Mouse (Mus musculus): ENCODE data around the gene Etv6. TPM values are rescaled to one million over a fixed set of nuclear protein-coding genes. Genes with fewer than 3 reads are reported as not detected.

Gene Etv6
- polyA plus RNA-seq, 1 experiment from 2014 or later, result 3.8 TPM

DNA sequence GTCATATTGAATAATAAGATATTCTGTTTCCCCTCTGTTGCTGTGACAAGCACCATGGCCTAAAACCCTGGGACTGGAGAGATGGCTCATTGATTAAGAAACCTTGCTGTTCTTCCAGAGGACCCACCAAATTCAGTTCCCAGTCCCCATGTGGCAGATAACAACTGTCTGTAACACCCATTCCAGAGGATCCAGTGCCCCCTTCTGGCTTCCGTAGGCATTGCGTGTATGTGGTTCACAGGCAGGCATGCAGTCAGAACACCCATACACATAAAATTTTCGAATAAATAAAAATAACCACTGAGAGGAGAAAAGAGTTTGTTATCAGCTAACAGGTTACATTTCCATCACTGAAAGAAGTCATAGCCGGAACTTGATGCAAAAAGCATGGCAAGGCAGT lies 205.5 kb downstream of the Etv6 start:
- Histone ChIP-seq H3K4me2 (no peak overlapping the region), H3K9me3 (replicated peaks) (no peaks in the 10 kb centered on the region), H3K27me3 (no peaks in the 10 kb centered on the region), H3K9ac (no peak overlapping the region), H3K4me1 (replicated peaks) (0 out of 2 replicates have a peak, but pooled peaks cover 14% of the 10 kb centered on the region), H3K27ac (replicated peaks) (no peak overlapping the region), H3K4me3 (replicated peaks) (no peak overlapping the region), H3K36me3 (replicated peaks) (0 out of 2 replicates have a peak, but pooled peaks cover 6% of the 10 kb centered on the region)
- no peak for ATAC-seq (ENCODE audit: insufficient read depth)
- 80% methylated on average over 4 of the region's 4 CpGs for WGBS (ENCODE audit: insufficient replicate concordance)

DNA sequence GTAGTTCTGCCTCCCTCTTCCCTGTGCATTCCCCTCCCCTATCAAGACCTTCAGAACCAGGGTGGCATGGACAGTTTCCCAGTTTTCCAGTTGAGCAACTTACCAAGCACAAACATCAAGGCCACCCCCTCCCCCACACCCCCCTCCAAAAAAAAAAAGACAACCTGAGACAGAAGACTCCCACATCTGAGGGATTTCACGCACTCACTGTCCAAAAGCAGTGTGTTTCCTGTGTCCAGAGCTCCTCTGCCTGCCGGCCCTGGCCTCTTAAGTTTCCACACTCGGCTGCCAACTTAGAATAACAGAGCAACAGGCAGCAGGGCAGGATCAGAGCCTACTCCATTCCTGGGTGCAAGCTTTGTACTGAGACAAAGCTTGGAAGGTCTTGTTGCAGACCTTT lies 207.6 kb downstream of the Etv6 start:
- no peaks in the 10 kb centered on the region for H3K27me3 ChIP-seq
- H3K27ac ChIP-seq (replicated peaks), result no peak overlapping the region
- no peaks in the 10 kb centered on the region for H3K9me3 ChIP-seq (replicated peaks)
- 0 out of 2 replicates have a peak, but pooled peaks cover 8% of the 10 kb centered on the region for H3K36me3 ChIP-seq (replicated peaks)
- 0 out of 2 replicates have a peak, but pooled peaks cover 14% of the 10 kb centered on the region for H3K4me1 ChIP-seq (replicated peaks)
- no peak for ATAC-seq (ENCODE audit: insufficient read depth)
- H3K9ac ChIP-seq, result no peak overlapping the region
- 37% methylated on average over 3 of the region's 3 CpGs for WGBS (ENCODE audit: insufficient replicate concordance)
- H3K4me2 ChIP-seq, result no peak overlapping the region
- H3K4me3 ChIP-seq (replicated peaks), result no peak overlapping the region

- Histone ChIP-seq H3K4me1 (replicated peaks) (0 out of 2 replicates have a peak, but pooled peaks cover 14% of the 10 kb centered on the region), H3K4me2 (no peak overlapping the region), H3K9ac (no peak overlapping the region), H3K4me3 (replicated peaks) (no peak overlapping the region), H3K9me3 (replicated peaks) (no peaks in the 10 kb centered on the region), H3K36me3 (replicated peaks) (peaks cover 13% of the 10 kb centered on the region; the same call in 1 of the 2 replicates), H3K27ac (replicated peaks) (no peak overlapping the region), H3K27me3 (no peaks in the 10 kb centered on the region)
- WGBS (ENCODE audit: insufficient replicate concordance), result 51% methylated on average over 4 of the region's 4 CpGs
- no peak for ATAC-seq (ENCODE audit: insufficient read depth)
Measured at GRCm38 (mm10) chr6:134243546-134243945, 208.0 kb downstream of the Etv6 start.

- H3K27me3 ChIP-seq, result no peaks in the 10 kb centered on the region
- ATAC-seq (ENCODE audit: insufficient read depth), result no peak
- H3K4me1 ChIP-seq (replicated peaks), result 0 out of 2 replicates have a peak, but pooled peaks cover 14% of the 10 kb centered on the region
- H3K27ac ChIP-seq (replicated peaks), result no peak overlapping the region
- no peak overlapping the region for H3K4me2 ChIP-seq
- H3K36me3 ChIP-seq (replicated peaks), result peaks cover 16% of the 10 kb centered on the region; the same call in 1 of the 2 replicates
- no peaks in the 10 kb centered on the region for H3K9me3 ChIP-seq (replicated peaks)
- 68% methylated on average over 4 of the region's 4 CpGs for WGBS (ENCODE audit: insufficient replicate concordance)
- no peak overlapping the region for H3K9ac ChIP-seq
- no peak overlapping the region for H3K4me3 ChIP-seq (replicated peaks)
Measured at GRCm38 (mm10) chr6:134244071-134244470, 208.6 kb downstream of the Etv6 start.

GRCm38 (mm10) chr6:134246109-134246508 lies 210.6 kb downstream of the Etv6 start:
- Histone ChIP-seq H3K4me3 (replicated peaks) (no peak overlapping the region), H3K36me3 (replicated peaks) (peaks cover 13% of the 10 kb centered on the region; the same call in 1 of the 2 replicates), H3K9ac (no peak overlapping the region), H3K9me3 (replicated peaks) (no peaks in the 10 kb centered on the region), H3K27ac (replicated peaks) (no peak overlapping the region), H3K4me2 (no peak overlapping the region), H3K4me1 (replicated peaks) (0 out of 2 replicates have a peak, but pooled peaks cover 14% of the 10 kb centered on the region), H3K27me3 (no peaks in the 10 kb centered on the region)
- no peak for ATAC-seq (ENCODE audit: insufficient read depth)
- WGBS (ENCODE audit: insufficient replicate concordance), result 69% methylated on average over 2 of the region's 2 CpGs

- ATAC-seq (ENCODE audit: insufficient read depth), result no peak
Measured at GRCm38 (mm10) chr6:134247324-134247723, 211.8 kb downstream of the Etv6 start.

GRCm38 (mm10) chr6:134248720-134249119 lies 213.2 kb downstream of the Etv6 start:
- Histone ChIP-seq H3K9me3 (replicated peaks) (no peaks in the 10 kb centered on the region), H3K4me2 (no peak overlapping the region), H3K27me3 (no peaks in the 10 kb centered on the region), H3K27ac (replicated peaks) (no peak overlapping the region), H3K4me1 (replicated peaks) (0 out of 2 replicates have a peak, but pooled peaks cover under 1% of the 10 kb centered on the region), H3K36me3 (replicated peaks) (peaks cover 13% of the 10 kb centered on the region; the same call in 1 of the 2 replicates), H3K9ac (no peak overlapping the region), H3K4me3 (replicated peaks) (no peak overlapping the region)
- 86% methylated on average over 19 of the region's 19 CpGs for WGBS (ENCODE audit: insufficient replicate concordance)
- no peak for ATAC-seq (ENCODE audit: insufficient read depth)

More at GRCm38 (mm10) chr6:134247324-134247723, 211.8 kb downstream of the Etv6 start:
- Histone ChIP-seq H3K4me2 (no peak overlapping the region), H3K27ac (replicated peaks) (no peak overlapping the region), H3K4me3 (replicated peaks) (no peak overlapping the region), H3K4me1 (replicated peaks) (0 out of 2 replicates have a peak, but pooled peaks cover 14% of the 10 kb centered on the region), H3K9ac (no peak overlapping the region), H3K27me3 (no peaks in the 10 kb centered on the region), H3K36me3 (replicated peaks) (peaks cover 13% of the 10 kb centered on the region; the same call in 1 of the 2 replicates), H3K9me3 (replicated peaks) (no peaks in the 10 kb centered on the region)
- 54% methylated on average over 9 of the region's 9 CpGs for WGBS (ENCODE audit: insufficient replicate concordance)

DNA sequence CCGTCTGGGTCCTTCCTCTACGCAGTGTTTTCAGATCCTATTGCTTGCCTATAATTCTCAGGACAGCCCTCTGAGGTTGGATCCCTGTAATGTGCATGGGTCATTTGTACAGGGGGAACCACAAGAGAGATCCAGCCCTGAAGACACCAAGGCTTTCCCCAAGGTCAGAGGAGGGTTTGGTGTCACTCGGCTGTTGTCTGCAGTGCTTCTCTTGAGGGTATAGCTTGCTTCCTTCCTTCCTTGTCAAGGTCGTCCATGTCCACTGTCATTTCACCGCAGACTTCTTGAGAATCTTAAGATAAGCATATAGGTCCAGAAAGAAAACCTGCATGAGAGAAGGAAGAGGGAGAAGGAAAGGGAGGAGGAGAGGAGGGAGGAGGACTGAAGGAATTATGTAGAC lies 215.3 kb downstream of the Etv6 start:
- Histone ChIP-seq H3K4me1 (replicated peaks) (no peaks in the 10 kb centered on the region), H3K9me3 (replicated peaks) (no peaks in the 10 kb centered on the region), H3K4me2 (no peak overlapping the region), H3K36me3 (replicated peaks) (peaks cover 13% of the 10 kb centered on the region; the same call in 1 of the 2 replicates), H3K9ac (no peak overlapping the region), H3K27ac (replicated peaks) (no peak overlapping the region), H3K27me3 (no peaks in the 10 kb centered on the region), H3K4me3 (replicated peaks) (no peak overlapping the region)
- 44% methylated on average over 5 of the region's 5 CpGs for WGBS (ENCODE audit: insufficient replicate concordance)
- no peak for ATAC-seq (ENCODE audit: insufficient read depth)

DNA sequence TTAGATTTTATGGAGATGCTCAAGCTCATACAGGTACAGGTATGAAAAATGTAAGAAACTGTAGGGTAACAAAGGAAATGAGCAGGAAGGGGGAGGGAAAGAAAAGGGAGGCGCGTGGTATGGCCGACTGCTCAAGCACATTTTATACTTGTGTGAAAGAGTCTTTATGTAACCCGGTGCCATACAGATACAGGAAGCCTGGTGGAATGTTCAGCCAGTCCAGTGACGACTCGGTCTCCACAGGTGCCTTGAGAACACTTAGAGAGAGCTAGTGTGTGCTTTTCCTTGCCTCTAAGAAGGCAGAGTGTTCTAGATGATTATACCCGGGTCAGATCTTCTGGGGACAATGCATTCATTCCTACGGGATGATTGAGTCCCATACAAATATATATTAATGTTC lies 215.9 kb downstream of the Etv6 start:
- Histone ChIP-seq H3K9ac (no peak overlapping the region), H3K4me3 (replicated peaks) (no peak overlapping the region), H3K9me3 (replicated peaks) (no peaks in the 10 kb centered on the region), H3K4me1 (replicated peaks) (no peaks in the 10 kb centered on the region), H3K36me3 (replicated peaks) (peaks cover 13% of the 10 kb centered on the region; the same call in 1 of the 2 replicates), H3K27ac (replicated peaks) (no peak overlapping the region), H3K4me2 (no peak overlapping the region), H3K27me3 (no peaks in the 10 kb centered on the region)
- 71% methylated on average over 8 of the region's 8 CpGs for WGBS (ENCODE audit: insufficient replicate concordance)
- ATAC-seq (ENCODE audit: insufficient read depth), result no peak

- H3K27ac ChIP-seq (replicated peaks), result no peak overlapping the region
- WGBS (ENCODE audit: insufficient replicate concordance), result 74% methylated on average over 8 of the region's 8 CpGs
- no peak overlapping the region for H3K9ac ChIP-seq
- no peak for ATAC-seq (ENCODE audit: insufficient read depth)
- peaks cover 13% of the 10 kb centered on the region; the same call in 1 of the 2 replicates for H3K36me3 ChIP-seq (replicated peaks)
- H3K4me3 ChIP-seq (replicated peaks), result no peak overlapping the region
- H3K27me3 ChIP-seq, result no peaks in the 10 kb centered on the region
- H3K4me2 ChIP-seq, result no peak overlapping the region
- no peaks in the 10 kb centered on the region for H3K4me1 ChIP-seq (replicated peaks)
- H3K9me3 ChIP-seq (replicated peaks), result no peaks in the 10 kb centered on the region
Measured at GRCm38 (mm10) chr6:134252081-134252755, 216.7 kb downstream of the Etv6 start.

- H3K27ac ChIP-seq (replicated peaks), result no peak overlapping the region
- no peak for ATAC-seq (ENCODE audit: insufficient read depth)
- no peaks in the 10 kb centered on the region for H3K27me3 ChIP-seq
- H3K9me3 ChIP-seq (replicated peaks), result no peaks in the 10 kb centered on the region
- 65% methylated on average over 3 of the region's 3 CpGs for WGBS (ENCODE audit: insufficient replicate concordance)
- H3K4me2 ChIP-seq, result no peak overlapping the region
- H3K36me3 ChIP-seq (replicated peaks), result 0 out of 2 replicates have a peak, but pooled peaks cover 3% of the 10 kb centered on the region
- H3K4me3 ChIP-seq (replicated peaks), result no peak overlapping the region
- no peaks in the 10 kb centered on the region for H3K4me1 ChIP-seq (replicated peaks)
- H3K9ac ChIP-seq, result no peak overlapping the region
Measured at GRCm38 (mm10) chr6:134256369-134256768, 220.9 kb downstream of the Etv6 start.

All from liver, embryonic 15.5 days (tissue).